Mouse (Mus musculus): ENCODE measurements at regions not wholly inside any gene's neighbourhood (a gene's known extent, or its start where the extent isn't known, plus 50 kb on each side); places are given as distances from the start of the nearest gene placed in this dataset.
A peak's percentile ranks its signal among the peaks of the same experiment; 100 is the strongest.

DNA sequence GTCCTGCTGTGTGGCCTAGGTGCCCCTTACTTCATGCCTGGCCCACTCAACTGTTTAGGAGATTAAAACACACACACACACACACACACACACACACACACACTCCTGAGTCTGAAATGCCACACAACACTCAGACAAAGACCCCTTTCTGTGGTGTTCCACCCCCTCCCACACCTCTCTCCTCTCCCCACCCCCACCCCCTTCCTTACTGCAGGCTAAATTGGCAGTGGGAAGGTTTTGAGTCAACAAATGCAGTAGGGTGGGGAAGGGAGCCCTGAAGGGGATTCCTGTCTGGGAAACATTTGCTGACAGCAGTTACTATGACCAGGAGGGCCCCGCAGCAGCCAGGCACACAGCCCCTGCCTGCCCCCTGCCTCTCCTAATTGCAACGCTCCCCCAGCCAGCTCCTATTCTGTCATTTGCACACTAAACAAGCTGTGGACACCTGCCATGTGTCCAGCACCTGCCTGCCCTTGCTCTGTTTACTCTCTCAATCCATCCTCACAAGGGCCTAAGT is 69.5 kb downstream of the Ephb3 start:
- no peak for DNase-seq

DNA sequence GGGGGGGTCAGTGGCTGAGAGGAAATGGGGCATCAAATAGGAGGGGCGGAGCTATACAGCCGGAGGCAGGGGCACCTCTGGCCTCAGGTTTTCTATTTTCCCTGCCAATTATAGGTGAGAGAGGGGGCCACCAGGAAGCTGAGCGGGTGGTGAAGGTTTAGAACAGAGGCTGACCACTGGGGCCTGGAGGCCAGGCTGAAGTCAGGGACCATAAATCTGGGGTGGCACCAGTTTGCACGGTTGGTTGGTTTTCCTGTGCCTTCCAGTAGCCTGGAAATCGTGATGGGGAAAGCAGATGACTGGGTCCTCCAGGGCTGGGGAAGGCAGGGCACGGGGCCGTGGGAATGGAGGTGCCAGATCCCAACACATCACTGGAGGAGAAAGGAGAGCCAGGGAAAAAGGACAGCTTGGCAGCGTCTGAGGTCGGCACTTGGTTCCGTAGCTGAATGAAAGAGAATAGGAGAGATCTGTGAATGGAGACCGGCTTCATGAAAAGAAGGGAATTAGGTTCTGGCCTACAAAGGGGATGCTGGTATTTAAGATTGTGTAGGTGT is 73.3 kb downstream of the Ephb3 start:
- DNase-seq = no peak

DNA sequence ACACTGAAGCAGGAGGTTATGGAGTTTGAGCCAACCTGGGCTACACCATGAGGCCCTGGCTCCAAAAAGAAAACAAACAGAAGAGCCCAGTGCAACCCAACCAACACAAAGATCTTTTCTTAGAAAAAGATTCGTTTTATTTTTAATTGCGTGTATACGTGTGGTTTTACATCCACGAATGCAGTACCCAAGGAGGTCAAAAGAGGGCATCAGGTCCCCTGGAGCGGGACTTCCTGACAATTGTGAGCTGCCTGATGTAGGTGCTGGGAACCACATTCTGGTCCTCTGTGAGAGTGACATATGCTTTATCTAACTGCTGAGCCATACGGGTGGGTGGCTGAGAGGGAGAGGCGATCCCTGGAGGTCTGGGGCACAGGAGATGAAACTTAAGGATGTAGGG is 73.8 kb downstream of the Ephb3 start:
- no peak for DNase-seq

DNA sequence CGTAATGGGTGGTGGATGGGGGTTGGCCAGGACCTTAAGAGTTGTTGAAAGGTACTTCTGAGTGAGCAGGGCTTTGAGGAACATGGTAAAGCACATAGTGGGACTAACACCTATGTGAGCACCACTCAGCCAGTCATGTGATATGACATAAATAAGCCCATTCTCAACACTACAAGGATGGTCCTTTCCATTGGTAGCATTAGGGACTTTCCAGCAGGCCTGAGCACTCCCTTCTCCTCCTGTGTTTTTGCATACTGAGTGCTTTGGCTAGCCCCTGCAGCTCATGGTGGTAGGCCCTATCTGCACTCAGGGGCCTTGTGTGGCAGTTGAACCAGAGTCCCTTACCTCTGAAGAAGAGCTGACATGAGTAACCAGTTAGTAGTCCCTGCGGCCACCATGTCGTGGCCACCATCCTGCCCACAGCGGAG is 75.7 kb downstream of the Ephb3 start:
- no peak for DNase-seq

DNA sequence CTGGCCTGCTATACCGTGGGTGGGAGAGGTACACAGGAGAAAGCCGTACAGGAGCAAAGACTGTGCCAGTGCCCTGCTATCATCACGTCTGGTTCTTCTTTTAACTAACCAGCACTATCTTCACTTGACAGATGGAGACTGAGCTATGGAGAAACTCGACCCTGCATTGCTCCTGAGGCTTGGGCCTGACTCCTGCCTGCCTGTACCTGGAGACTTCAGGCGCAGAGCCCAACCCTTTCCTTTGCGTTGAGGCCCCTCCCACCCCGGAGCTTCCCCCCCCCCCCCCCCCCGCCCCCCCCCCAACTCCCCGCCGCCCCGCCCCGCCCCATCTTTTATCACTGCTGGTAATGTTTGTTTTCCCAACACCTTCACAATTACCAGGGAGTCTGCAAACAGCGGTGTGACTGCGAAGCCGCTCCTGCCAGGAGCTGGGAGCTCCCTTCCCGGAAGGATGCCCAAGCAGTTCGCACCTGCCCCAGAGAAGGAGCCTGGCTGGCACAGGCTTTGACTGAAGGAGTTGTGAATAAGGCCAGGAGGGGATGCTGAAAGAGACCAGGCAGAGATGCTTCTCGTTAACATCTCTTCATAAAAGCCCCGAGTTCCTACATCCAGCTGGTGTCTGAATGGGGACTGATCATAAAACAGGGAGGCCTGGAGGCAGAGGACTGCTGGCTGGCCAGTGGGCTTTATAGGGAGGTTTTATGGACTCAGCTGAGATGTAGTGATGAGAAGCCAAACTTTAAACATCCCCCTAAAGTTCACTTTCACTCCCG is 77.6 kb downstream of the Ephb3 start:
- no peak for DNase-seq

GRCm38 (mm10) chr16:21286099-21286498 is 81.5 kb downstream of the Ephb3 start:
- DNase-seq = no peak

DNA sequence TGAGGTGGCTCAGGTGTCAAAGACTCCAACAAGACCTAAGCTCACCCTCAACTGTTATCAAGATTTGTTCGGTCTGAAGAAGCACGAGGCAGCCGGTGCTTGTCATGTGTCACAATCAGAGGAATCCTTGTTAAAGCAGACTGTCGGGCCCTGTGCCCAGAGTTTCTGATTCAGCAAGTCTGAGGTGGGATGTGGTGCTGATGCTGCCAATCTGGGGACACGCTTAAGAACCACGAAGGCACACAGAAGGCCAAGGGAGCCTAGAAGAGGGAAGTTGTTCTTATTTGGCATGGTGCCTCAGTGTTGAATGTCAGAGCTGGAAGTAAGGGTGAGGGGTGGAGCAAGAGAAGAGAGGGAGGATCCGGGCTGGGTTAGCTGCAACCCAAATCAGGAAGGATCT is 85.0 kb downstream of the Ephb3 start:
- no peak for DNase-seq

DNA sequence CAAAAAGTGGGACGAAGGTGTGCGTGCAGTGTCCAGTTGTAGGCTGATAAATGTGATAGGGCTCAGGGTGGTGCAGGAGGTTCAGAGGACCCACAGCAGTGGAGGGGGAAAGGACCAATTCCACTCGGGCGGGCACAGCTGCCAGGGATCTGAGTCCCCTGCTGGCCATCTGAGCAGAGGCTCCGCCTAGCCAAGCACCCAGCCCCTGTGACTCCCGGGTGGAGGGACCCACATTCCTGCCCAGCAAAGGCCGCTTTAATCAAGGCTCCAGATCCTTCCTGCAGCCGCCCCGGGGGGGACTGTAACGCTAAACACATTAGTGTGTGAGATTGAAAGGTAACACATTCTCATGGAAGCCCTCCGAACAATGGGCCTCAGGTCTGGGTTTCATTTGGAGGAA is 88.5 kb downstream of the Ephb3 start:
- DNase-seq = no peak

DNA sequence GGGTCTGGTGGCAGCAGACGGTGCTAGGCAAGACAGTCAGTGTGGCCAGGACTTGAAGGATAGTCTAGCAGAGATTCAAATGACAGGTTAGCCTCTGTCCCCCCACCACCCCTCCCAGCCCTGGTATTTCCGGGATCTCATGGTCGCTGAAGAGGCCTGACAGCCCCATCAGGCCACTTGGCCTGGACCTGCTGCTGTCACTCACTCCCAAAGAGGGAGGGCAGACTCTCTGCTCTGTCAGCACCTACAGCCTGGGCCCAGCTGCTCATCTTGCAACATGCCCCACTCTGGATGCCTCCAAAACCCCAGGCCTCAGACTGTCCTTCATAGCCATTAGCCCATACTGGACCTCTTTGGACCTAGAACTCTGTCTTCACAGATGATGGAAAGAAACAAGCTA is 89.0 kb downstream of the Ephb3 start:
- DNase-seq = no peak

DNA sequence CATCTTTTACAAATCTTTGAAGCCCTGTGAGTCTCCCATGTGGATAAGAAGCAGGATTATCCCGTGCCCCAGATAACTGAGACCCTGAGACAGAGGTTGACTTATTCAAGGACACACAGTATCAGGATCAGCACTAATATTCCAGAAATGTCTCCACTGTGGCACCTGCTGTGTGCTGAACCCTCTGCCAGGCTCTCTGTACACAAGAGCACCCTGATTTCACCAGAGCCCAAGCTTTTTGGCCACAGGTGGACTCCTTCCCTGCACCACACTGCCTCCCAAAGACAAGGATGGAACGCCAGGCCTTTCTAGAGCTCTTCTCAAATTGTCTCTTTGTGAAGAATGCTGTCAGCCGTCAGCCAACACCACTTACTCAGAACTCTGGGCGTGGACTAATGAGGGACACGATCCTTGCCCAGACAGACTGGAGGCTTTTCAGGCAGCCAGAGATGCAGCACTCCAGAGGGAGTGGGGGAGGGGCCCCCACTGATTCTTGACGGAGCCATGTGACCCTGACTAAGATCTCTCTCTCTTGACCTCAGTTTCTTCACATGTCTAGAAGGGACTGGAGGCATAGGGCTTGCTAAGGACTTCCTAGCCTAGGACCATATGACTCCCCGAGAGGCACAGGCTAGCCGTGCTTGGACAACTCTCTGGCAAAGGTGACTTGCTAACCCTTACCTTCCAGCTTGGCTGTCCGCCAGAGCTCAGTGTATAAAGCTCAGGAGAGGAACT is 90.3 kb downstream of the Ephb3 start:
- no peak for DNase-seq

DNA sequence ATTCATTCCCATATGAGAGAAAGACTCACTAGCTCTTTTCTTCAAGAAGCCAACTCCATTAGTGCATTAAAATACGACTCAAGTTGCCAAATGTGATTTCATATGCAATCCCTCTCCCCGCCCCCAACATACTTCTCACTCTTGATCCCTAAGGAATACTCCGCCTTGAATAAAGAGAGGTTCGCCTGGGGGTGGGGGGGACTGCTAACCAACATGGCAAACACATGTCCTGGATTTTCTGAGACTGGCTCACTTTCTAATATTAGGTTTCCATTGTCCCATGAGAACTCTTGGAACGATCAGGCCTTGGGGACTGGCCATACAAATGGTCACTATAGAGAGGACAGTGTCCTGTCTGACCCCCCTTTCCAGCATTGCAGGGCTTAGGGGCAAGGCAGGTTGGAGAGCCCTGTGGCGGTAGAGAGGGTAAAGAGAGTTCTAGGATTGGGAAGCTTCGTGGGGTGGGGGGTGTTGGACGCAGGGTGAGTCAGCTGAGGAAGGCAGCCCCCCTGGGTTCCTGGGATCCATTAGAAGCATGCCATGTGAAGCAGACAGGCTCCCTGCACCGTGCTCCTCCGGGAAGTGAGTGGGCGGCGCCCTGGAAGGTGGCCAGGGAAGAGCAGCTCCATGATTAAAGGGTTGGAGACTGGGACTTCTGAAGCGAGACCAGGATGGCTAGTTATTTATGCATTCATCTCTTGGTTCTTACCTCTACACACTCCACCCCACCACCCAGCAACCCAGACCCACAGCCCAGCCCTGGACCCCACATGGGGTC is 91.6 kb downstream of the Ephb3 start:
- DNase-seq = no peak

GRCm38 (mm10) chr16:21296786-21297185 is 92.2 kb downstream of the Ephb3 start:
- no peak for DNase-seq

GRCm38 (mm10) chr16:21298866-21299265 is 94.3 kb downstream of the Ephb3 start:
- no peak for DNase-seq

- no peak for DNase-seq
These were observed 101.3 kb downstream of the Ephb3 start for GRCm38 (mm10) chr16:21305859-21306258.

GRCm38 (mm10) chr16:21308513-21308912 is 104.0 kb downstream of the Ephb3 start:
- no peak for DNase-seq

GRCm38 (mm10) chr16:21310636-21311615 is 106.4 kb downstream of the Ephb3 start:
- peak; percentile 32 for DNase-seq

DNA sequence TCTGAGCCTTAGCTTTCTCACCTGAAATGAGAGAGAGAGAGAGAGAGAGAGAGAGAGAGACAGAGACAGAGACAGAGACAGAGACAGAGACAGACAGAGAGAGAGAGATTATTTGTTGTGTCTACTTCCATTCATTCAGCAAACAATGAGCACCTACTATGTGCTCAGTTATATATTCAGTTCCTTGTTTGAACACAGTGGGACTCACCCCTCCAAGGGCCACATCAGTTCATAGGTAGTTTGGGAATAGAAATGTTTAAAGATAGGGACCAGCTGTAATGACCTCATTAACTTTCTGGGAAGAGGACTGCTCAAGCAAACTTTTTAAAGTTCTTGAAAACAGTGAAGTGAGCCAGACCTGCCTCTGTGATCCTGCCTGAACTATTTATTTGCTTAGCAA is 107.2 kb downstream of the Ephb3 start:
- DNase-seq = no peak

DNA sequence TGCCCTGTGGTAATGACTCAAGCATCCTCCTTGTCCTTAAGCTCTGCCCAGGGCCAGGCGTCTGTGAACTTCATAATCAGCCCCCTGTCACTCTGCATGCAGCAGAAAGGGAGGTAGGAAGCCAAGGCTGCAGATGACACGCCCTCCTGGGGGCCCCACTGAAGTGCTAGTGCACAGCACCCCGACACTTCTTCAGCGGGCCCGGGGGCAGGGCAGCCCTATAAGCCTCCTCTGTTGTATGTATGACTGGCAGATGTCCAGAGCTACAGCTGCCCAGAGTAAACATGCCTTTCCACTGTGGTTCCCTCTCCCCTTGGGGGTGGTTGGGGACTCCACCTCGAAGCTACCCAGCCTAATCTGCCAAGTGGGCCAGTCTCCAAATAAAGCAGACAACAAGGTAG is 107.2 kb upstream of the Vps8 start:
- no peak for DNase-seq

DNA sequence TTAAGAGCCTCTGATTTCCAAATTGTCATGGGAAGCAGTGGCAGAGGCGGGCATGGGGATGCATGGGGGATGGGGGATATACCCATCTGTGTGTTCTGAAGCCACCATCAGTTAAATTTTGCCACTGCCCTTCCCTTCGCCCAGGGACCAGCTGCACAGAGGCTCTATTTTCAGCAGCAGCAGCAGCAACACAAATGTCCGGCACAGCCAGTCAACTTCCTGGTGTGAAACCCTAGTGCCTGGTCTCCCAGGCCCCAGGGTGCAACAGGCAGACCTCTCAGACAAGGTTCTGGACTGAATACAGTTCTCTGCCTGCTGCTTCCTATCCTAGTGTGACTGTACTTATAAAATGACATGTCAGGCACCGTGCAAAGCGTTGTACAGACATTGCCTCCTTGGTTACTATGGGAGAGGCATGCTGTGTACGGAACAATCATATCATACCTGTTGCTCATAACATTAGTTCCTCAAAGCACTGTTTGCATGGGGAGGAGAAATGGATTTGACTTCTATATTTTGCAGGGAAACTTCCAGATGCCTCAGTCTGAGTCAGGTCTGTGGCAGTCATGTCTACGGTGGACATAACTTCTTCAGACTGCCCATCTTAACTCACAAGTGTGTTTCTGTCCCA is 104.8 kb upstream of the Vps8 start:
- no peak for DNase-seq

- no peak for DNase-seq
These were observed 104.1 kb upstream of the Vps8 start for GRCm38 (mm10) chr16:21318640-21319365.

All from adrenal gland, adult 8-10 months (tissue).